Mouse (Mus musculus): ENCODE data around the gene Foxf2. TPM values are rescaled to one million over a fixed set of nuclear protein-coding genes. Genes with fewer than 3 reads are reported as not detected.

Gene Foxf2
- total and polyA plus RNA-seq, 2 experiments from 2014 or later: 5.1 to 11.0 TPM

GRCm38 (mm10) chr13:31618919-31619655, 6.5 kb upstream of the Foxf2 start:
- Histone ChIP-seq H3K9me3 (ENCODE audit: low read length) (no peaks in the 10 kb centered on the region), H3K4me1 (ENCODE audit: insufficient read depth, low read length) (no peaks in the 10 kb centered on the region), H3K36me3 (ENCODE audit: insufficient read depth, low read length) (no peaks in the 10 kb centered on the region), H3K27ac (ENCODE audit: low read depth, low read length) (0 out of 2 replicates have a peak overlapping the region, but pooled peaks have one; percentile 3), H3K27me3 (ENCODE audit: insufficient read depth, low read length) (peaks cover 91% of the 10 kb centered on the region), H3K4me2 (ENCODE audit: low read depth, low read length, poor library complexity, severe bottlenecking) (no peak overlapping the region), H3K4me3 (ENCODE audit: low read depth, low read length) (no peak overlapping the region), H3K9ac (replicated peaks; ENCODE audit: low read length, poor library complexity, severe bottlenecking) (no peak overlapping the region)
- DNase-seq (ENCODE audit: low spot score): no peak
- no peak for ATAC-seq (ENCODE audit: low FRiP score)
- WGBS: 4% methylated on average over 18 of the region's 18 CpGs
- no peak for TF ChIP-seq CTCF (IDR thresholded peaks at IDR 0.05)

- DNase-seq (ENCODE audit: low spot score) (no peak), ATAC-seq (ENCODE audit: low FRiP score) (no peak)
- no peak overlapping the region for H3K27ac ChIP-seq (ENCODE audit: low read depth, low read length)
- H3K27me3 ChIP-seq (ENCODE audit: insufficient read depth, low read length): peaks cover 90% of the 10 kb centered on the region
- no peaks in the 10 kb centered on the region for H3K36me3 ChIP-seq (ENCODE audit: insufficient read depth, low read length)
- H3K9ac ChIP-seq (replicated peaks; ENCODE audit: low read length, poor library complexity, severe bottlenecking): no peak overlapping the region
- no peak for TF ChIP-seq CTCF (IDR thresholded peaks at IDR 0.05)
- no peak overlapping the region for H3K4me2 ChIP-seq (ENCODE audit: low read depth, low read length, poor library complexity, severe bottlenecking)
- no peaks in the 10 kb centered on the region for H3K4me1 ChIP-seq (ENCODE audit: insufficient read depth, low read length)
- H3K9me3 ChIP-seq (ENCODE audit: low read length): no peaks in the 10 kb centered on the region
- H3K4me3 ChIP-seq (ENCODE audit: low read depth, low read length): 0 out of 2 replicates have a peak overlapping the region, but pooled peaks have one; percentile 2
- WGBS: under 1% methylated on average over 33 of the region's 33 CpGs
Observed at GRCm38 (mm10) chr13:31619826-31620498, 5.7 kb upstream of the Foxf2 start.

DNA sequence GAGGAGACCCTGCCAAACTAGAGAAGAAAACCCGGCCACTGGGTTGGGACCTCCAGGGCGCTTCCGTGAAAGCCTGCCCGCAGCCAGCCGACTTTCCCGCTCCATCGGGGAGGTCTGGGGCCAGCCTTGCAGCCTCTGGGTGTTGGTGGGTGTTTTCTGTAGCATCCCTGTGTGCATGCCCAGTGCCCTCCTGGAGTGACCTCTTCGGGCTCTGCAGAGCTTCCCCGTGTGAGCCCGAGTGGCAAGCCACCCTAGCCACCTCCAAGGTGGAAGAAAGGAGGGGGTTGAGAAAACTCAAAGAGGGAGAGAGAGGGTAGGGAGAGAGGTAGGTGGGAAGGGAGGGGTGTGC, 5.1 kb upstream of the Foxf2 start:
- H3K4me3 ChIP-seq (ENCODE audit: low read depth, low read length): 0 out of 2 replicates have a peak overlapping the region, but pooled peaks have one; percentile 2
- ATAC-seq (ENCODE audit: low FRiP score) (no peak), DNase-seq (ENCODE audit: low spot score) (no peak)
- TF ChIP-seq CTCF (IDR thresholded peaks at IDR 0.05): no peak
- H3K27ac ChIP-seq (ENCODE audit: low read depth, low read length): no peak overlapping the region
- H3K4me1 ChIP-seq (ENCODE audit: insufficient read depth, low read length): 0 out of 2 replicates have a peak, but pooled peaks cover 3% of the 10 kb centered on the region
- 0% methylated on average over 10 of the region's 10 CpGs for WGBS
- peaks cover 93% of the 10 kb centered on the region for H3K27me3 ChIP-seq (ENCODE audit: insufficient read depth, low read length)
- no peaks in the 10 kb centered on the region for H3K9me3 ChIP-seq (ENCODE audit: low read length)
- no peaks in the 10 kb centered on the region for H3K36me3 ChIP-seq (ENCODE audit: insufficient read depth, low read length)
- H3K4me2 ChIP-seq (ENCODE audit: low read depth, low read length, poor library complexity, severe bottlenecking): no peak overlapping the region
- no peak overlapping the region for H3K9ac ChIP-seq (replicated peaks; ENCODE audit: low read length, poor library complexity, severe bottlenecking)

GRCm38 (mm10) chr13:31620937-31621336, 4.7 kb upstream of the Foxf2 start:
- TF ChIP-seq CTCF (IDR thresholded peaks at IDR 0.05): no peak
- H3K9ac ChIP-seq (replicated peaks; ENCODE audit: low read length, poor library complexity, severe bottlenecking): no peak overlapping the region
- peaks cover 8% of the 10 kb centered on the region; the same call in 1 of the 2 replicates for H3K4me1 ChIP-seq (ENCODE audit: insufficient read depth, low read length)
- no peak overlapping the region for H3K4me3 ChIP-seq (ENCODE audit: low read depth, low read length)
- DNase-seq (ENCODE audit: low spot score): no peak
- no peaks in the 10 kb centered on the region for H3K36me3 ChIP-seq (ENCODE audit: insufficient read depth, low read length)
- H3K27me3 ChIP-seq (ENCODE audit: insufficient read depth, low read length): peaks cover 93% of the 10 kb centered on the region
- WGBS: 7% methylated on average over 4 of the region's 4 CpGs
- no peak overlapping the region for H3K27ac ChIP-seq (ENCODE audit: low read depth, low read length)
- no peaks in the 10 kb centered on the region for H3K9me3 ChIP-seq (ENCODE audit: low read length)
- ATAC-seq (ENCODE audit: low FRiP score): no peak
- H3K4me2 ChIP-seq (ENCODE audit: low read depth, low read length, poor library complexity, severe bottlenecking): no peak overlapping the region

- H3K27ac ChIP-seq (ENCODE audit: low read depth, low read length): no peak overlapping the region
- H3K36me3 ChIP-seq (ENCODE audit: insufficient read depth, low read length): no peaks in the 10 kb centered on the region
- DNase-seq (ENCODE audit: low spot score): no peak
- no peak for ATAC-seq (ENCODE audit: low FRiP score)
- H3K4me3 ChIP-seq (ENCODE audit: low read depth, low read length): no peak overlapping the region
- H3K4me2 ChIP-seq (ENCODE audit: low read depth, low read length, poor library complexity, severe bottlenecking): no peak overlapping the region
- H3K9me3 ChIP-seq (ENCODE audit: low read length): no peaks in the 10 kb centered on the region
- no peak overlapping the region for H3K9ac ChIP-seq (replicated peaks; ENCODE audit: low read length, poor library complexity, severe bottlenecking)
- no peak for TF ChIP-seq CTCF (IDR thresholded peaks at IDR 0.05)
- 5% methylated on average over 9 of the region's 9 CpGs for WGBS
- H3K4me1 ChIP-seq (ENCODE audit: insufficient read depth, low read length): peaks cover 8% of the 10 kb centered on the region; the same call in 1 of the 2 replicates
- H3K27me3 ChIP-seq (ENCODE audit: insufficient read depth, low read length): peaks cover 91% of the 10 kb centered on the region
Observed at GRCm38 (mm10) chr13:31621741-31622140, 3.9 kb upstream of the Foxf2 start.

DNA sequence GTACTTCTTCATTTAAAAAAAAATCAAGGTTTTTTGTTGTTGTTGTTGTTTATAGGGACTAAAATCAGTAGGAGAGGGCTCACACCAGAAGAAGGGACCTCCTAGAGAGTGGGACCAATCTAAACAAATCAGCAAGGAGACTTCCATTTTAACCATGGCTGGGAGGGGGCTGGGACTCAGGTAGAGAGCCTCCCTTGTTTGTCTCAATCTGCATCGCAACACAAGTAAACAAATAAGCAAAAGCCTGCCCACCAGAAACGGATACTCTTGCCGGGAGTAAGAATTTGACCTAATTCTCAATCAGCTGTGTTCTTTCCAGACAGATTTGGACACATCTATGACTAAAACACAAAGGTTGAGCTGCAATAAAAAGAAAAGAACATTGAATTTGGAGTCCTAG, 3.2 kb upstream of the Foxf2 start:
- H3K4me3 ChIP-seq (ENCODE audit: low read depth, low read length): no peak overlapping the region
- DNase-seq (ENCODE audit: low spot score): no peak
- WGBS: 4% methylated on average over 3 of the region's 3 CpGs

More for the DNA sequence above, 3.2 kb upstream of the Foxf2 start:
- H3K4me1 ChIP-seq (ENCODE audit: insufficient read depth, low read length): peaks cover 8% of the 10 kb centered on the region; the same call in 1 of the 2 replicates
- peaks cover 90% of the 10 kb centered on the region for H3K27me3 ChIP-seq (ENCODE audit: insufficient read depth, low read length)
- H3K36me3 ChIP-seq (ENCODE audit: insufficient read depth, low read length): no peaks in the 10 kb centered on the region
- no peak for TF ChIP-seq CTCF (IDR thresholded peaks at IDR 0.05)
- no peaks in the 10 kb centered on the region for H3K9me3 ChIP-seq (ENCODE audit: low read length)
- no peak overlapping the region for H3K9ac ChIP-seq (replicated peaks; ENCODE audit: low read length, poor library complexity, severe bottlenecking)
- no peak overlapping the region for H3K27ac ChIP-seq (ENCODE audit: low read depth, low read length)
- no peak overlapping the region for H3K4me2 ChIP-seq (ENCODE audit: low read depth, low read length, poor library complexity, severe bottlenecking)
- no peak for ATAC-seq (ENCODE audit: low FRiP score)
